Mouse (Mus musculus) bone marrow, adult 2 months (tissue): ENCODE measurements around the gene Clcn2.

Experiments used
- CTCF ChIP-seq: fragments of 200-500 bp; IDR thresholded peaks from 2 replicates; pipeline ENCODE4 v1.5.1; 2011; ENCODE audit warnings: low read length, control low read depth; ENCODE audit not compliant: control insufficient read depth, insufficient read depth
- POLR2A ChIP-seq: fragments of 200-500 bp; IDR thresholded peaks from 2 replicates; pipeline ENCODE4 v1.6.1; 2011; ENCODE audit warnings: low read depth, mild to moderate bottlenecking, control low read depth, low read length, borderline replicate concordance; ENCODE audit not compliant: control insufficient read depth

GRCm38 (mm10) chr16:20703071-20703470, 14.5 kb downstream of the Clcn2 start:
- TF ChIP-seq CTCF (no peak), POLR2A (no peak)
